ENCODE assay signal across 35 mouse cellular contexts in genomic region chr8:94272612-94273011, GRCm38 (mm10). TPM values are rescaled to one million over a fixed set of nuclear protein-coding genes. Genes with fewer than 3 reads are reported as not detected.
"Had no signal": no experiment of that assay in that cellular context is flagged by ENCODE, and none has a peak within 500 bp of the region (broad histone marks: within the 10 kb centered on the region; RNA-seq: fewer than 3 reads in every experiment).

No protein-coding gene starts in this region.

- H3K4me2 ChIP-seq: limb, embryonic 12.5 days; limb, embryonic 13.5 days; limb, embryonic 15.5 days; liver, embryonic 11.5 days; liver, embryonic 12.5 days; liver, embryonic 13.5 days; liver, embryonic 15.5 days; lung, embryonic 14.5 days; lung, embryonic 15.5 days; midbrain, embryonic 11.5 days; midbrain, embryonic 12.5 days; midbrain, embryonic 13.5 days; midbrain, embryonic 15.5 days; neural tube, embryonic 12.5 days had no signal

- H3K9ac ChIP-seq: limb, embryonic 12.5 days; limb, embryonic 13.5 days; limb, embryonic 15.5 days; liver, embryonic 12.5 days; liver, embryonic 13.5 days; liver, embryonic 14.5 days; liver, embryonic 15.5 days; lung, embryonic 14.5 days; lung, embryonic 15.5 days; midbrain, embryonic 12.5 days; midbrain, embryonic 13.5 days; midbrain, embryonic 15.5 days; neural tube, embryonic 12.5 days had no signal

- H3K27me3 ChIP-seq: limb, embryonic 12.5 days; limb, embryonic 13.5 days; limb, embryonic 15.5 days; liver, embryonic 12.5 days; liver, embryonic 13.5 days; liver, embryonic 15.5 days; lung, embryonic 15.5 days; midbrain, embryonic 12.5 days; midbrain, embryonic 13.5 days; midbrain, embryonic 15.5 days; neural tube, embryonic 12.5 days had no signal

- H3K27ac ChIP-seq: limb, embryonic 10.5 days; limb, embryonic 12.5 days; limb, embryonic 13.5 days; limb, embryonic 15.5 days; liver, embryonic 12.5 days; liver, embryonic 13.5 days; liver, embryonic 14.5 days; liver, embryonic 15.5 days; lung, embryonic 15.5 days; macrophage; midbrain, embryonic 10.5 days; midbrain, embryonic 12.5 days; midbrain, embryonic 13.5 days; midbrain, embryonic 15.5 days; neural tube, embryonic 12.5 days had no signal

- DNase-seq: left cerebral cortex, postnatal 4 days; liver; liver, embryonic 13.5 days; lung, adult 18-20 months; lung, adult 2 months; lung, embryonic 14.5 days; lung, postnatal 10 days; lung, postnatal 14 days; lung, postnatal 36 days; lung, postnatal 4 days; midbrain, embryonic 14.5 days had no signal

- H3K9me3 ChIP-seq: limb, embryonic 10.5 days; limb, embryonic 12.5 days; limb, embryonic 13.5 days; limb, embryonic 15.5 days; liver, embryonic 12.5 days; liver, embryonic 13.5 days; liver, embryonic 15.5 days; lung, embryonic 15.5 days; midbrain, embryonic 10.5 days; midbrain, embryonic 12.5 days; midbrain, embryonic 13.5 days; midbrain, embryonic 15.5 days; neural tube, embryonic 12.5 days had no signal

- ATAC-seq: liver, embryonic 12.5 days; lung, postnatal 0 days; midbrain, embryonic 13.5 days; midbrain, embryonic 15.5 days; midbrain, embryonic 16.5 days had no signal

- H3K4me3 ChIP-seq: left cerebral cortex, adult 2 months; limb, embryonic 10.5 days; limb, embryonic 12.5 days; limb, embryonic 13.5 days; limb, embryonic 15.5 days; liver, embryonic 12.5 days; liver, embryonic 13.5 days; liver, embryonic 15.5 days; lung, embryonic 15.5 days; midbrain, embryonic 10.5 days; midbrain, embryonic 12.5 days; midbrain, embryonic 13.5 days; midbrain, embryonic 15.5 days; myocyte; neural tube, embryonic 12.5 days had no signal

- H3K4me1 ChIP-seq: neural tube, embryonic 12.5 days had no signal

- H3K36me3 ChIP-seq: limb, embryonic 10.5 days; limb, embryonic 12.5 days; limb, embryonic 13.5 days; limb, embryonic 15.5 days; liver, embryonic 12.5 days; liver, embryonic 13.5 days; liver, embryonic 15.5 days; lung, embryonic 15.5 days; midbrain, embryonic 10.5 days; midbrain, embryonic 12.5 days; midbrain, embryonic 13.5 days; midbrain, embryonic 15.5 days; neural tube, embryonic 12.5 days had no signal

RNA-seq across cellular contexts. Expression of gene Slc12a3, which starts 56.4 kb away (rescaled TPM):
- total RNA-seq: midbrain, postnatal 0 days; monocyte, adult 5-6 weeks had no signal
- polyA plus RNA-seq: limb, embryonic 10.5 days; limb, embryonic 11.5 days; limb, embryonic 12.5 days; limb, embryonic 13.5 days; limb, embryonic 15.5 days; liver, embryonic 11.5 days; liver, embryonic 12.5 days; liver, embryonic 13.5 days; lung, embryonic 14.5 days; macrophage; midbrain, embryonic 10.5 days; midbrain, embryonic 11.5 days; midbrain, embryonic 12.5 days; midbrain, embryonic 16.5 days; neural tube, embryonic 11.5 days had no signal
